Mouse (Mus musculus) liver, postnatal 0 days (tissue): ENCODE data around the gene Aldh4a1.

Experiments used
- CTCF ChIP-seq: sonication (generic); IDR thresholded peaks from 2 replicates; pipeline ENCODE4 v1.5.1; 2016; ENCODE audit warnings: antibody characterized with exemption, low read depth
- EP300 ChIP-seq: IDR thresholded peaks from 2 replicates; pipeline ENCODE4 v1.6.1; 2016; ENCODE audit warnings: antibody characterized with exemption, low read depth, mild to moderate bottlenecking

DNA sequence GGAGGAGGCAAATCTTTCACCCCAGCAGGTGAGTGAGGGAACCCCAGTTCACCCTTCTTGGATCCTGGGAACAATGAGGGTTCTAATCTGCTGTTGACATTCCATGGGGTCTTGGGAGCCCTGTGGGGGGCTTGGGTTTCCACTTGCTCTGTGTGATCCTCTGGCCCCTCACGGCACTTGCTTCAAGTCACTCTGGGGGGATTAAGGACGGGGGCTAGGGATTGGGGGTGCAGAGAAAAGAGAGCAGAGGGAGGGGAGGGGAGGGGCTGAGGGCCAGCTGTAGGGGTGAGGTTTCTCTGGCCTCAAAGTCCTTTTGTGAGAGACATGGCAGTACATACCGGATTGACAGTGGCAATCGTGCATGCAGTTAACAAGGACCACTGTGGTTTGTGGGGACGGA is 70.6 kb downstream of the Aldh4a1 start:
- TF ChIP-seq CTCF = no peak
- TF ChIP-seq EP300 = no peak
